Mouse (Mus musculus) frontal cortex, postnatal 10 days (tissue): ENCODE measurements around the gene Ptprh.

Source experiments
- DNase-seq, 2 experiments: peaks; one replicate each; pipeline ENCODE4 v3.0.0; 2022; ENCODE audit warnings: low spot score in 2 of 2, mixed read lengths in 1 of 2

Ptprh gene

DNA sequence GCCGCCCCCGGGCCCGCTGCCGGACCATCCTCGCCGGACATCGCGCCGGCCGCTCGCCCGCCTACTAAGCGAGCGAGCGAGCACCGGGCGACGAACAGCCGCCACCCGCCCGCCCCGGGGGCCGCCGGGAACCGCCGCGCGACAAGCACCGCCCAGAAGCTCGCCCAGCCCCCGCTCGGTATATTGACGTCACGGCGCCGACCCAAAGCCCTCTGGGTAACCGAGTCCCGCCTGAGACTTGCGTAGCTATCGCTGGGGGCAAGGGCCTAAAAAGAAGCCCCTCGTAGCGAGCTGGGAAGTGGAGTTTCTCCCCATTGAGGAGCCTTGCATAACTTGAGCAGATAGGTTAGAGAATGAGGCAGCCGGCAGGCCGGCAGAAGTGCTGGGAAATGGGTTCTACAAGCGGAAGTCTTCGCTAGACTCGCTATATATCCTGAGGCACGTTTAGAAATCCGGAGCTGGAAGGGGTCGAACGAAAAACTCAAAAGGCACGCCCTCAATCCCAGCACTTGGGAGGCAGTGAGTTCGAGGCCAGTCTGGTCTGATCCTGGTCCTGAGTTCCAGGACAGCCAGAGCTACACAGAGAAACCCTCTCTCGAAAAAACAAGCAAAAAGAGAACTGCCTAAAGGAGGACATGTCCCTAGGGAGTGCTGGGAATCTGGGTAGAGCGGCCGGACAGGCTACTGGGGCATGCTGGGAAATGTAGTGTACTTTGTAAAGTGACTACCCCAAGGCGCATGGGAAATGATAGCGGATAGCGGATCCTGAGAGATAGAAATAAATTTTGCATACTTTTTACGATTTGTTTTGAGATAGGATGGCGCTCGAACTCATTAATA, 102.1 kb downstream of the Ptprh start, which contains the start of gene Ppp1r12c:
Gene Ppp1r12c (minus strand): TSS at position 123 of the 840 bp plus-strand sequence.
- DNase-seq = peak; percentile 90 to 96

DNA sequence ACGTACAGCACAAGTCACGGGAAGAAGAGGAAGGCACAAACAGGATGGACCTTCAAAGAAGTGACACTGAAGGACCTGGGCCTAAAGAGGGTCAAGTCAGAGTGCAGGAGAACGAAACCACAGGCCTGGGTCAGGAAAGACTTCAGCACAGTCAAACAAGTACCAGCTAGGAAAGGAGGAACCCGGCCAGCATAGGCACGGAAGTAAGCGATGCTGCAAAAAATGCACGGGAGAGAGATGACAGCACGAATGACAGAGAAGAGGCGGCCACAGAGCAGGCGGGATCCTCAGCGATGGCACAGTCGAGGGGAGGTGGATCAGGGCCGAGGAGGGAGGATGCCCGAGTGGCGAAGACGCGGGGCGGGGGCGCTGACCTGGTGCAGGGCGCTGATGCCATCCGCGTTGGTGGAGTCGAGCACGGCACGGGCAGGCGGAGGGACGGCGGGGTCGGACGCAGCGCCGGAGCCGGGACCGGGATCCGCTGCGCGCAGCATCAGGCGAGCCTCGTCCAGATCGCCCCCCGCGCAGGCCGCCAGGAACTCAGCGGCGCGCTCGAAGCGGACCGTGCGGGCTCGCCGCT, 102.9 kb downstream of the Ptprh start:
- DNase-seq = peak; percentile 43 to 61

DNA sequence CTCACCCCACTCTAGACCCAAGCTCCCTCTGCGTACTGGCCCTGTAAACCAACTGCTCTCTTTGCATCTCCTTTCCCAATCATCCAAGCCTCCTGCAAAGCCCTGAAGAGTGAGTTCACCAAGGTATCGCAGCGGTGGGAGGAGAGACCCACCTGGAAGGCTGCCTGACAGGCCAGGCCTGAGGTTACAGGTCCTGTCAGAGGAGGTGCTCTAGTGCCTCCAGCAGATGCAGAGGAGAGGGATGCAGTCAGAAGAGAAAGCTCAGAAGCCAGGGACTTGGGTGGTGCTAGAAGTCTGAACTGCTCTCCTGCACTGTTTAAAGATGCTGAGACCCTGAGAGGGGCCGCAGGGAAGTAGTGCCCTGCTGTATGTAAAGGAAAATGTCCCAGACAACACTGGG, 104.8 kb downstream of the Ptprh start:
- DNase-seq = no peak
